Mouse (Mus musculus): Measurements from ENCODE around the gene Gpr61. TPM values are rescaled to one million over a fixed set of nuclear protein-coding genes. Genes with fewer than 3 reads are reported as not detected.

Gpr61 gene
- polyA plus RNA-seq, 1 experiment from 2014 or later = 0.18 TPM

DNA sequence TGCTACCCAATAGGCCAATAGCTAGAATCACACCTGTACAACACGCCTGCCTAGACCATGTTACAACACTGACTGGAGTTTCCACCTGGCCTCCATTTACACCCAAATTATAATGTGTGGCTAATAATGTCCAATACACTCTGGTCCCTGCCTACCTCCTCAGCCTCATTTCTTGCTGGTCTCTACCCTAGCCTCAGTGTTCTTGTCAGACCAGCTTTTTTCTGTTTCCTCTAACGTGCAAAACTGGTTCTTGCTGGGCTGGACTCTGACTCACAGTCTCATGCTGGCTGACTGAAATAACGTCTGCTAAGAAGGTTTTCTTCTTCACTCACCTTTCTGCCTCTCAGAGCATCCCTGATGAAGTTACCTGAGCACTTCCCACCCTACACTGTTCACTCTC is 28.4 kb downstream of the Gpr61 start:
- 87% methylated on average over 3 of the region's 3 CpGs for WGBS
- Histone ChIP-seq H3K9me3 (ENCODE audit: control insufficient read depth, low read length) (no peaks in the 10 kb centered on the region), H3K27ac (ENCODE audit: low read depth, low read length) (no peak overlapping the region), H3K36me3 (ENCODE audit: control insufficient read depth, insufficient read depth, low read length) (peaks cover 9% of the 10 kb centered on the region; the same call in 1 of the 2 replicates), H3K27me3 (ENCODE audit: control insufficient read depth, insufficient read depth, low read length) (no peaks in the 10 kb centered on the region), H3K4me2 (replicated peaks; ENCODE audit: low read depth, low read length) (no peak overlapping the region), H3K4me1 (ENCODE audit: control insufficient read depth, insufficient read depth, low read length) (peaks cover 10% of the 10 kb centered on the region; the same call in 1 of the 2 replicates), H3K4me3 (ENCODE audit: low read length) (no peak overlapping the region), H3K9ac (ENCODE audit: low read depth, low read length) (no peak overlapping the region)
- ATAC-seq (ENCODE audit: low FRiP score, low TSS enrichment) = no peak

DNA sequence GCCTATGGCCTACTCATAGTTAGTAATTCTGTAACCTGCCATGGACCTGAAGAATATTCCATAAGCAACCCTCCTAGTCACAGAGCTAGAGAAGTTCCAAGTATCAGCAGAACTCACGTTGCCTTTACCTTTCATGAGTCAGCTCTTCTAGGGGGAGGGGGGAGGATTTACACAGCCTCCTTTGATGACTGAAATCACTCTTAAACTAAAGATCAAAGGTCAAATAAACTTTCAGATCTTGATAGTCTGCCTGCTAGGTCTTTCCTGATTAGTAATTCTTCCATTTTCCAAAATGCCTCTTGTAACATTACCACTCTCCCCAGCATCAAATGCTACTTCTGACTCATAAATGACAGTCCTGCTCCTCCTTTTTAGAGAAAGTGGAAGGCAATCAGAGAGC is 30.6 kb downstream of the Gpr61 start:
- Histone ChIP-seq H3K9ac (ENCODE audit: low read depth, low read length) (no peak overlapping the region), H3K27me3 (ENCODE audit: control insufficient read depth, insufficient read depth, low read length) (no peaks in the 10 kb centered on the region), H3K4me2 (replicated peaks; ENCODE audit: low read depth, low read length) (no peak overlapping the region), H3K27ac (ENCODE audit: low read depth, low read length) (no peak overlapping the region), H3K9me3 (ENCODE audit: control insufficient read depth, low read length) (no peaks in the 10 kb centered on the region), H3K36me3 (ENCODE audit: control insufficient read depth, insufficient read depth, low read length) (peaks cover 20% of the 10 kb centered on the region), H3K4me1 (ENCODE audit: control insufficient read depth, insufficient read depth, low read length) (no peaks in the 10 kb centered on the region; the same call in 1 of the 2 replicates), H3K4me3 (ENCODE audit: low read length) (no peak overlapping the region)
- ATAC-seq (ENCODE audit: low FRiP score, low TSS enrichment) = no peak
- WGBS = 43% methylated on average over 1 of the region's 1 CpGs

GRCm38 (mm10) chr3:108123242-108123641 is 31.4 kb downstream of the Gpr61 start:
- Histone ChIP-seq H3K4me2 (replicated peaks; ENCODE audit: low read depth, low read length) (no peak overlapping the region), H3K9me3 (ENCODE audit: control insufficient read depth, low read length) (no peaks in the 10 kb centered on the region), H3K36me3 (ENCODE audit: control insufficient read depth, insufficient read depth, low read length) (peaks cover 29% of the 10 kb centered on the region), H3K4me3 (ENCODE audit: low read length) (no peak overlapping the region), H3K4me1 (ENCODE audit: control insufficient read depth, insufficient read depth, low read length) (no peaks in the 10 kb centered on the region), H3K27me3 (ENCODE audit: control insufficient read depth, insufficient read depth, low read length) (no peaks in the 10 kb centered on the region), H3K27ac (ENCODE audit: low read depth, low read length) (no peak overlapping the region), H3K9ac (ENCODE audit: low read depth, low read length) (no peak overlapping the region)
- WGBS = 92% methylated on average over 5 of the region's 5 CpGs
- no peak for ATAC-seq (ENCODE audit: low FRiP score, low TSS enrichment)

DNA sequence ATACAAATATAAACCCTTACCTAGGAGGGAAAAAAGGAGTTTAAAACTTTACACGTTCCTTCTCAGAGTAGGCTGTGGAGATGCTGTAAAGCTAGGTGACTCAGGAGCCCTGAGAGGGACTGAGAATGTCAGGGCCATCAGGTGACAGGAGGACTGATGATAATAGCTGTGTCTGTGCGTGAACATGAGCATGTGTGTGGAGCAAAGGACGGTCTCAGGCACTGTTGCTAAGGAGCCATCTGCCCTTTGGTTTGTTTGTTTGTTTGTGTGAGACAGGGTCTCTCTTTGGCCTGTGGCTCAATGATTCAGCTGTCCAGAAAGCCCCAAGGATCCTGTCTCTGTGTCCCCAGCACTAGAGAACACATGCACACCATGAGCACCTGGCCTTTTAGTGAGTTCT is 33.6 kb downstream of the Gpr61 start:
- Histone ChIP-seq H3K4me1 (ENCODE audit: control insufficient read depth, insufficient read depth, low read length) (no peaks in the 10 kb centered on the region), H3K4me3 (ENCODE audit: low read length) (no peak overlapping the region), H3K36me3 (ENCODE audit: control insufficient read depth, insufficient read depth, low read length) (peaks cover 39% of the 10 kb centered on the region), H3K27ac (ENCODE audit: low read depth, low read length) (no peak overlapping the region), H3K4me2 (replicated peaks; ENCODE audit: low read depth, low read length) (no peak overlapping the region), H3K27me3 (ENCODE audit: control insufficient read depth, insufficient read depth, low read length) (no peaks in the 10 kb centered on the region), H3K9me3 (ENCODE audit: control insufficient read depth, low read length) (no peaks in the 10 kb centered on the region), H3K9ac (ENCODE audit: low read depth, low read length) (no peak overlapping the region)
- WGBS = 85% methylated on average over 3 of the region's 3 CpGs
- ATAC-seq (ENCODE audit: low FRiP score, low TSS enrichment) = no peak

DNA sequence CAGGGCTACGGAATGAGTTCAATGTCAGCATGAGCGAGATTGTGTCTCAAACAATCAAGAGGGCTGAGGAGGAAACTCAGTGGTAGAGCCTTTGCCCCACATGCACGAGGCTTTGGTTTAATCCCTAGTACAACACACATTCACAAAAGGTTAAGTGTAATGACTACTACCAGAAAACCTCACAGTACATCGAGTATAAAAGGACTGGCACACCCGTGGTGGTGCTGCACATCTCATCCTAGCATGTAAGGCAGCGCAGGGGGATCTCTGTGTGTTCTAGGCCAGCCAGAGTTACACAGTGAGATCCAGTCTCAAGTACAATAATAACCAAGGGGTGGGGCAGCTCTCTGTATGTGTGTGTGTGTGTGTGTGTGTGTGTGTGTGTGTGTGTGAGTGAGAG is 37.2 kb downstream of the Gpr61 start:
- Histone ChIP-seq H3K27ac (ENCODE audit: low read depth, low read length) (no peak overlapping the region), H3K27me3 (ENCODE audit: control insufficient read depth, insufficient read depth, low read length) (no peaks in the 10 kb centered on the region), H3K4me2 (replicated peaks; ENCODE audit: low read depth, low read length) (no peak overlapping the region), H3K36me3 (ENCODE audit: control insufficient read depth, insufficient read depth, low read length) (peaks cover 60% of the 10 kb centered on the region), H3K4me1 (ENCODE audit: control insufficient read depth, insufficient read depth, low read length) (no peaks in the 10 kb centered on the region), H3K9me3 (ENCODE audit: control insufficient read depth, low read length) (no peaks in the 10 kb centered on the region), H3K4me3 (ENCODE audit: low read length) (no peak overlapping the region), H3K9ac (ENCODE audit: low read depth, low read length) (no peak overlapping the region)
- WGBS = 94% methylated on average over 6 of the region's 6 CpGs
- ATAC-seq (ENCODE audit: low FRiP score, low TSS enrichment) = no peak

DNA sequence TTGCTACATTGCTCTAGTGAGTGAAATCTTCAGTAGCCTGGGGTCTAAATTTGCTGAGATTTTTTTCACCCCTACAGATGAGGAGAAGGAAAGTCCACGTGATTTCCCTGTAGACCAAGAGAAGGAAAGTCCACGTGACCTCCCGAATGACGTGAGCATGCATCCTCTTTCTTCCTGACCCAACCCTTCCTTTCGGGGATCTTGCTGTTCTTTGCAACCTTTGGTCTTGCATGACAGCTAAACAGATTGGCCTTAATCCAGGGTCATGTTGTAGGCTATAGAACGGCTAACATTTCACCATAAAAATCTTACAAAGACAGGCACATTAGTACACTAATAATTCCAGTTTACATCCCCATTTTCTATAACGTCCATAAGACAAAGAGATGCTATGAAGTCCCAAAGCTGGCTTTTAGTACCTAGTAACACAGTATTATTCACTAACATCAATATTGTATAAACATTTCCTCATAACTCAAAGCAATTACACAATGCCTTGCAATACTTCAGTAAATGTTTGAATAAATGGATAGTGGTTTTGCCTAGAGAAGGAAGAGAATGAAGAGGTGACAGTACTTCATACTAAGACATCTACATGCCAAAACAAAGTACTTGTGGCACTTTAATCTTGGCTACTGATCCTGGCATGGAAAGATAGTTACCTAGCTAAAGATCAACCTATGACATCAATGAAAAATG is 40.9 kb downstream of the Gpr61 start:
- no peak for ATAC-seq (ENCODE audit: low FRiP score, low TSS enrichment)
- Histone ChIP-seq H3K4me1 (ENCODE audit: control insufficient read depth, insufficient read depth, low read length) (no peaks in the 10 kb centered on the region), H3K27me3 (ENCODE audit: control insufficient read depth, insufficient read depth, low read length) (no peaks in the 10 kb centered on the region), H3K9ac (ENCODE audit: low read depth, low read length) (no peak overlapping the region), H3K4me2 (replicated peaks; ENCODE audit: low read depth, low read length) (no peak overlapping the region), H3K27ac (ENCODE audit: low read depth, low read length) (no peak overlapping the region), H3K36me3 (ENCODE audit: control insufficient read depth, insufficient read depth, low read length) (peaks cover 74% of the 10 kb centered on the region), H3K9me3 (ENCODE audit: control insufficient read depth, low read length) (no peaks in the 10 kb centered on the region), H3K4me3 (ENCODE audit: low read length) (no peak overlapping the region)
- 87% methylated on average over 7 of the region's 7 CpGs for WGBS

GRCm38 (mm10) chr3:108112666-108113065 is 42.0 kb downstream of the Gpr61 start:
- Histone ChIP-seq H3K9me3 (ENCODE audit: control insufficient read depth, low read length) (no peaks in the 10 kb centered on the region), H3K27me3 (ENCODE audit: control insufficient read depth, insufficient read depth, low read length) (no peaks in the 10 kb centered on the region), H3K36me3 (ENCODE audit: control insufficient read depth, insufficient read depth, low read length) (peaks cover 74% of the 10 kb centered on the region), H3K4me2 (replicated peaks; ENCODE audit: low read depth, low read length) (no peak overlapping the region), H3K4me1 (ENCODE audit: control insufficient read depth, insufficient read depth, low read length) (no peaks in the 10 kb centered on the region), H3K27ac (ENCODE audit: low read depth, low read length) (no peak overlapping the region), H3K4me3 (ENCODE audit: low read length) (no peak overlapping the region), H3K9ac (ENCODE audit: low read depth, low read length) (no peak overlapping the region)
- no peak for ATAC-seq (ENCODE audit: low FRiP score, low TSS enrichment)
- WGBS = 93% methylated on average over 4 of the region's 4 CpGs

DNA sequence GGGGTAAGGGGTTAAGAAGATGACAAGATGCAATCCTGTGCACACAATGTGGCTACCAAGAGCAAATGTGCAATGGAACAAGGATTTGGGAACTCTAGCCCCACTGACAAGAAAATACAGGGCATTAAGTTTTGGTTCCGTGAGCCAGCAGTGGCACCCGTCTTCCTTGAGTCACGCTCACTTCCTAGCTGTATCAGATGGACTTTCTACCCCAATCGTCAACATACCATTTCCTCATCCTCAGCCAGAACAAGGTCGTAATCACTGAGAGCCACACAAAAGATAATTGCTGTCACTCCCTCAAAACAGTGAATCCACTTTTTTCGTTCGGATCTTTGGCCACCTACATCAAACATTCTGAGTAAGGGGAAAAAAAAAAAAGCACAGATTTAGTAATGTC is 42.4 kb downstream of the Gpr61 start:
- Histone ChIP-seq H3K9me3 (ENCODE audit: control insufficient read depth, low read length) (no peaks in the 10 kb centered on the region), H3K27ac (ENCODE audit: low read depth, low read length) (no peak overlapping the region), H3K9ac (ENCODE audit: low read depth, low read length) (no peak overlapping the region), H3K27me3 (ENCODE audit: control insufficient read depth, insufficient read depth, low read length) (no peaks in the 10 kb centered on the region), H3K4me2 (replicated peaks; ENCODE audit: low read depth, low read length) (no peak overlapping the region), H3K36me3 (ENCODE audit: control insufficient read depth, insufficient read depth, low read length) (peaks cover 72% of the 10 kb centered on the region), H3K4me3 (ENCODE audit: low read length) (no peak overlapping the region), H3K4me1 (ENCODE audit: control insufficient read depth, insufficient read depth, low read length) (no peaks in the 10 kb centered on the region)
- no peak for ATAC-seq (ENCODE audit: low FRiP score, low TSS enrichment)
- 87% methylated on average over 7 of the region's 7 CpGs for WGBS

DNA sequence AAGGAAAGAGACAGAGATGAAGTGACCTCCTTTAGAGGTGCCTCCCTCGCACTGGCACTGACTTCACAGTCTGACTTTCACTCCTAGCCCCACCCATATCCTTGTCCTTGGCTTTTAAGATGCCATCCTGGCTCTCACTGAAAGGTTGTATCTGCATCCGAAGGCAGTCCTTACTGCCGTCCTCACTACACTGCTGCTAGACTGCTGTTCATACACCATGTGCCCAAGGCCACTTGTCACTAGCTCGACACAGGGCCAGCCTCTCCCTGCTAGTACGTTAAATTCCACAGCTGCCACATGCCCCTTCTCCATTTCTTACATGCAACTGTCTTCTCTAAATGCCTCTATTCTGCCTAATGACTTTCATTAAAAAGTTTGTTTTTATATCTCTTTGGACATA is 43.4 kb downstream of the Gpr61 start:
- H3K4me1 ChIP-seq (ENCODE audit: control insufficient read depth, insufficient read depth, low read length) = no peaks in the 10 kb centered on the region
- no peak overlapping the region for H3K27ac ChIP-seq (ENCODE audit: low read depth, low read length)
- no peaks in the 10 kb centered on the region for H3K27me3 ChIP-seq (ENCODE audit: control insufficient read depth, insufficient read depth, low read length)
- peaks cover 77% of the 10 kb centered on the region for H3K36me3 ChIP-seq (ENCODE audit: control insufficient read depth, insufficient read depth, low read length)
- H3K4me2 ChIP-seq (replicated peaks; ENCODE audit: low read depth, low read length) = no peak overlapping the region
- no peak overlapping the region for H3K9ac ChIP-seq (ENCODE audit: low read depth, low read length)
- no peak overlapping the region for H3K4me3 ChIP-seq (ENCODE audit: low read length)
- ATAC-seq (ENCODE audit: low FRiP score, low TSS enrichment) = no peak
- no peaks in the 10 kb centered on the region for H3K9me3 ChIP-seq (ENCODE audit: control insufficient read depth, low read length)
- 84% methylated on average over 5 of the region's 5 CpGs for WGBS
